ENCODE assay signal across 8 mouse cellular contexts in the genomic region with DNA sequence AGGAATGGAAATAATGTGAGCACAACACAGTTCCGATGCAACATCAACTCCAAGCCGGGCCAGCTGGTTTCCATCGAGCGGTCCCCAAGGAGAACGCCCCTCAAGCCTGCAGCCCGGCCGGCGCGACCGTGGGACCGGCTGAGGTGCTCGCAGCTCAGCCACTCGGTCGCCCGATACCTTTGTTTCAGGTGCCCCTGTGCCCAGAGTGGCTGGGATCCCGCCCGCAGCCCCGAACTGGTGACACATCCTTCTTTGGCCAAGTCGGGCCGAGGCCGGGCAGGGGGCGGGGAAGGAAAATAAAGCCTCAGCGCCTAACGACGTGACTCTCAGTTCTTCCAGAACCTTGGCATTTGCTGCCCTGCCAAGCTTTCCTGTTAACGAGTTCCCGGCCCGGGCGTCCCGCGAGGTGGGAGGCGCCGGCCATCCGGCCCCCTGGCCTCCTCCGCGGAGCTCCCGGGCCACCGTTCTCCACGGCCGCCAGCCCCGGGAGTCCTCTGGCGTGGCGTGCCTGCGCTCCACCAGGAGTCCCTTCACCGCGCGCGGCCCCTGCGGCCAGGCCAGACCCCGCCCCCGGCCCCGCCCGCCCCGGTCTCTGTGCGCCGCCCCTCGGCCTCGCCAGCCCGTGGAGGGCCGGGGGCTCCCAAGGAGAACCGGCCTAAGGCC. TPM values are rescaled to one million over a fixed set of nuclear protein-coding genes. Genes with fewer than 3 reads are reported as not detected.
DNase-seq lines count a peak whose midpoint lies in the region; ATAC-seq and TF ChIP-seq lines count a peak whose summit lies in the region.

No protein-coding gene starts in this region.

- WGBS in forebrain, embryonic 14.5 days, result under 1% methylated on average over 55 of the region's 61 CpGs
- WGBS in limb, embryonic 13.5 days, result under 1% methylated on average over 60 of the region's 61 CpGs
- WGBS in midbrain, embryonic 13.5 days, result under 1% methylated on average over 49 of the region's 61 CpGs

- ATAC-seq in forebrain, embryonic 14.5 days, result peak; percentile 92
- ATAC-seq in limb, embryonic 13.5 days (ENCODE audit: low FRiP score, low read depth), result peak; percentile 96
- peak; percentile 96 for ATAC-seq in midbrain, embryonic 13.5 days

- no peak for TF ChIP-seq POLR2A in brain, embryonic 14.5 days (IDR thresholded peaks at IDR 0.05; ENCODE audit: borderline replicate concordance, extremely low read depth, insufficient read depth, insufficient read length, poor library complexity, severe bottlenecking)

- H3K4me1 ChIP-seq in forebrain, embryonic 14.5 days (ENCODE audit: control insufficient read depth, insufficient read depth, low read length), result peaks cover 10% of the 10 kb centered on the region; the same call in 1 of the 2 replicates
- H3K4me1 ChIP-seq in limb, embryonic 13.5 days, result peaks cover 17% of the 10 kb centered on the region
- peaks cover 33% of the 10 kb centered on the region for H3K4me1 ChIP-seq in midbrain, embryonic 13.5 days (replicated peaks)

- H3K9ac ChIP-seq in forebrain, embryonic 14.5 days (ENCODE audit: low read length), result peak overlapping the region; percentile 87
- peak overlapping the region; percentile 80 for H3K9ac ChIP-seq in limb, embryonic 13.5 days
- peak overlapping the region; percentile 94 for H3K9ac ChIP-seq in midbrain, embryonic 13.5 days (replicated peaks)

- no peaks in the 10 kb centered on the region for H3K27me3 ChIP-seq in forebrain, embryonic 14.5 days (replicated peaks; ENCODE audit: control insufficient read depth, insufficient read depth, low read length)
- H3K27me3 ChIP-seq in limb, embryonic 13.5 days, result no peaks in the 10 kb centered on the region
- no peaks in the 10 kb centered on the region for H3K27me3 ChIP-seq in midbrain, embryonic 13.5 days

- peak overlapping the region; percentile 94 for H3K27ac ChIP-seq in forebrain, embryonic 14.5 days (ENCODE audit: low read depth, low read length)
- H3K27ac ChIP-seq in limb, embryonic 13.5 days, result peak overlapping the region; percentile 98
- H3K27ac ChIP-seq in midbrain, embryonic 13.5 days, result peak overlapping the region; percentile 97

- H3K4me2 ChIP-seq in forebrain, embryonic 14.5 days (ENCODE audit: low read length), result peak overlapping the region; percentile 53
- peak overlapping the region; percentile 68 for H3K4me2 ChIP-seq in limb, embryonic 13.5 days (replicated peaks)
- H3K4me2 ChIP-seq in midbrain, embryonic 13.5 days (replicated peaks), result peak overlapping the region; percentile 69

- DNase-seq in spleen, postnatal 14 days (ENCODE audit: low spot score in 2 of 2), result peak; percentile 10 to 17
- DNase-seq in spleen, adult 12 weeks (ENCODE audit: low spot score), result no peak
- DNase-seq in brain, embryonic 14.5 days (ENCODE audit: low read depth), result peak; percentile 82
- peak; percentile 75 for DNase-seq in forebrain, embryonic 14.5 days (ENCODE audit: low spot score)
- DNase-seq in heart, postnatal 4 days, result peak; percentile 79
- peak; percentile 82 for DNase-seq in testis, postnatal 10 days (ENCODE audit: low spot score)

- TF ChIP-seq CTCF in brain, embryonic 14.5 days (IDR thresholded peaks at IDR 0.05; ENCODE audit: borderline replicate concordance, extremely low read depth, insufficient read depth, insufficient read length), result no peak

- H3K4me3 ChIP-seq in forebrain, embryonic 14.5 days (ENCODE audit: low read depth, low read length), result peak overlapping the region; percentile 84
- peak overlapping the region; percentile 80 for H3K4me3 ChIP-seq in limb, embryonic 13.5 days
- peak overlapping the region; percentile 82 for H3K4me3 ChIP-seq in midbrain, embryonic 13.5 days (replicated peaks)

- no peaks in the 10 kb centered on the region for H3K9me3 ChIP-seq in forebrain, embryonic 14.5 days (replicated peaks; ENCODE audit: control insufficient read depth, low read length)
- no peaks in the 10 kb centered on the region for H3K9me3 ChIP-seq in limb, embryonic 13.5 days
- H3K9me3 ChIP-seq in midbrain, embryonic 13.5 days, result no peaks in the 10 kb centered on the region

- no peaks in the 10 kb centered on the region for H3K36me3 ChIP-seq in forebrain, embryonic 14.5 days (ENCODE audit: control insufficient read depth, insufficient read depth, low read length)
- H3K36me3 ChIP-seq in limb, embryonic 13.5 days, result no peaks in the 10 kb centered on the region
- no peaks in the 10 kb centered on the region for H3K36me3 ChIP-seq in midbrain, embryonic 13.5 days

RNA-seq across cellular contexts. Expression of a gene that starts 0.5 kb away (rescaled TPM):
- 22.3 and 35.4 TPM in 2 replicates for polyA plus RNA-seq in brain, embryonic 14.5 days (2012; rRNA removed)
- 20.6 and 25.8 TPM in 2 replicates for polyA plus RNA-seq in forebrain, embryonic 14.5 days (2014; fragmentation: Nextera tagmentation; extraction: Ambion mirVana)
- 100 to 1,000 TPM; 179 to 189 TPM for total RNA-seq in heart, postnatal 4 days (2021)
- 16.0 and 18.1 TPM in 2 replicates for polyA plus RNA-seq in limb, embryonic 13.5 days (2015; fragmentation: Nextera tagmentation; extraction: Ambion mirVana)
- 25.5 and 25.9 TPM in 2 replicates for polyA plus RNA-seq in midbrain, embryonic 13.5 days (2015; fragmentation: Nextera tagmentation; extraction: Ambion mirVana)
